16 mouse cellular contexts compared by ENCODE assay signal in genomic region chr7:121289737-121290136, GRCm38 (mm10).
DNase-seq lines count a peak whose midpoint lies in the region; ATAC-seq lines count a peak whose summit lies in the region.
"Had no signal": no experiment of that assay in that cellular context is flagged by ENCODE, and none has a peak within 500 bp of the region (broad histone marks: within the 10 kb centered on the region; RNA-seq: fewer than 3 reads in every experiment).

No protein-coding gene starts in this region.

- intact Hi-C loops in left cerebral cortex, postnatal 25 days (cut with DNase I), result no loop called here
- intact Hi-C loops in left cerebral cortex, postnatal 10 days (cut with DNase I), result no loop called here

- DNase-seq in frontal cortex, postnatal 10 days (ENCODE audit: low spot score in 2 of 2), result no peak
- DNase-seq in left cerebral cortex, postnatal 25 days (ENCODE audit: low spot score in 2 of 2), result peak; percentile 6 to 79
- DNase-seq in left cerebral cortex, postnatal 10 days (ENCODE audit: extremely low spot score in 1 of 2, low spot score in 2 of 2), result no peak
- peak; percentile 8 for DNase-seq in right cerebral cortex, postnatal 25 days
- no peak for DNase-seq in right cerebral cortex, postnatal 10 days (ENCODE audit: low spot score in 2 of 2)
- DNase-seq: adrenal gland, adult 8-10 months; adrenal gland, postnatal 25 days; cerebellum, adult 18-20 months; cerebellum, adult 9-10 months; cerebellum, postnatal 14 days; gastrocnemius, postnatal 14 days; heart, adult 11 months had no signal

- ATAC-seq in frontal cortex, adult (ENCODE audit: low TSS enrichment), result peak; percentile 62
- ATAC-seq: activated CD4-positive, CD25-positive, alpha-beta regulatory T cell, adult 4 months; forebrain, embryonic 13.5 days; forebrain, embryonic 16.5 days had no signal

Comparison
In these comparisons a context has a peak if more than half of its experiments do, and no peak if none do; other contexts are left out.
1. DNase-seq: peak in left cerebral cortex, postnatal 25 days (2 of 2) and right cerebral cortex, postnatal 25 days (single experiment); none in frontal cortex, postnatal 10 days (0 of 2), left cerebral cortex, postnatal 10 days (0 of 2) and right cerebral cortex, postnatal 10 days (0 of 2).